Mouse (Mus musculus): ENCODE results near the gene Ssbp3.

The Ssbp3 gene

GRCm38 (mm10) chr4:107011325-107012004 is 101.0 kb downstream of the Ssbp3 start:
- no peak for DNase-seq (ENCODE audit: low read depth)

GRCm38 (mm10) chr4:107012005-107012478 is 101.5 kb downstream of the Ssbp3 start:
- DNase-seq (ENCODE audit: low read depth): peak; percentile 71

GRCm38 (mm10) chr4:107012574-107012973 is 102.1 kb downstream of the Ssbp3 start:
- no peak for DNase-seq (ENCODE audit: low read depth)

- no peak for DNase-seq (ENCODE audit: low read depth)
Observed at GRCm38 (mm10) chr4:107013119-107013816, 102.8 kb downstream of the Ssbp3 start.

- no peak for DNase-seq (ENCODE audit: low read depth)
Observed at GRCm38 (mm10) chr4:107013817-107014260, 103.3 kb downstream of the Ssbp3 start.

- DNase-seq (ENCODE audit: low read depth): no peak
Observed at GRCm38 (mm10) chr4:107015971-107016511, 105.5 kb downstream of the Ssbp3 start.

- no peak for DNase-seq (ENCODE audit: low read depth)
Observed at GRCm38 (mm10) chr4:107017257-107017656, 106.8 kb downstream of the Ssbp3 start.

- DNase-seq (ENCODE audit: low read depth): no peak
Observed at GRCm38 (mm10) chr4:107018521-107018920, 108.0 kb downstream of the Ssbp3 start.

- DNase-seq (ENCODE audit: low read depth): no peak
Observed at GRCm38 (mm10) chr4:107019027-107019426, 108.5 kb downstream of the Ssbp3 start.

- no peak for DNase-seq (ENCODE audit: low read depth)
Observed at GRCm38 (mm10) chr4:107020287-107021000, 109.9 kb downstream of the Ssbp3 start.

- no peak for DNase-seq (ENCODE audit: low read depth)
Observed at GRCm38 (mm10) chr4:107021464-107021863, 111.0 kb downstream of the Ssbp3 start.

GRCm38 (mm10) chr4:107024899-107025298 is 114.4 kb downstream of the Ssbp3 start:
- DNase-seq (ENCODE audit: low read depth): no peak

GRCm38 (mm10) chr4:107025369-107025768 is 114.9 kb downstream of the Ssbp3 start:
- no peak for DNase-seq (ENCODE audit: low read depth)

- DNase-seq (ENCODE audit: low read depth): no peak
Observed at GRCm38 (mm10) chr4:107026451-107026850, 116.0 kb downstream of the Ssbp3 start.

- no peak for DNase-seq (ENCODE audit: low read depth)
Observed at GRCm38 (mm10) chr4:107035689-107036088, 125.2 kb downstream of the Ssbp3 start.

- DNase-seq (ENCODE audit: low read depth): no peak
Observed at GRCm38 (mm10) chr4:107036985-107037384, 126.5 kb downstream of the Ssbp3 start.

- no peak for DNase-seq (ENCODE audit: low read depth)
Observed at GRCm38 (mm10) chr4:107038303-107038702, 127.8 kb downstream of the Ssbp3 start.

- DNase-seq (ENCODE audit: low read depth): no peak
Observed at GRCm38 (mm10) chr4:107039270-107039669, 128.8 kb downstream of the Ssbp3 start.

GRCm38 (mm10) chr4:107042304-107042703 is 131.8 kb downstream of the Ssbp3 start:
- DNase-seq (ENCODE audit: low read depth): no peak

- no peak for DNase-seq (ENCODE audit: low read depth)
Observed at GRCm38 (mm10) chr4:107045188-107045587, 134.7 kb downstream of the Ssbp3 start.

GRCm38 (mm10) chr4:107047806-107048205 is 137.3 kb downstream of the Ssbp3 start:
- DNase-seq (ENCODE audit: low read depth): no peak

GRCm38 (mm10) chr4:107048568-107049162 is 138.2 kb downstream of the Ssbp3 start:
- no peak for DNase-seq (ENCODE audit: low read depth)

Measured in fibroblast of lung, adult 2 months (primary cell).